In genomic region chr11:87109519-87110171, GRCm38 (mm10) we compare ENCODE assay signal across 8 mouse cellular contexts. TPM values are rescaled to one million over a fixed set of nuclear protein-coding genes. Genes with fewer than 3 reads are reported as not detected.
DNase-seq lines count a peak whose midpoint lies in the region; ATAC-seq and TF ChIP-seq lines count a peak whose summit lies in the region.

No protein-coding gene starts in this region.

- peak; percentile 33 to 36 for DNase-seq in cerebellum, postnatal 14 days
- no peak for DNase-seq in cerebellum, adult 9-10 months
- DNase-seq in CH12.LX (ENCODE audit: extremely low read depth) = peak; percentile 26
- peak; percentile 72 for DNase-seq in embryo, embryonic 10.5 days (ENCODE audit: low spot score)
- peak; percentile 40 for DNase-seq in heart, postnatal 4 days
- no peak for DNase-seq in yolk sac, embryonic 10.5 days (ENCODE audit: low spot score)

- H3K9me3 ChIP-seq in CH12.LX (replicated peaks; ENCODE audit: low read length) = no peaks in the 10 kb centered on the region
- no peaks in the 10 kb centered on the region for H3K9me3 ChIP-seq in liver, embryonic 12.5 days (replicated peaks)
- H3K9me3 ChIP-seq in neural tube, embryonic 14.5 days (ENCODE audit: control insufficient read depth, low read length) = no peaks in the 10 kb centered on the region

- peak overlapping the region; percentile 63 for H3K27ac ChIP-seq in CH12.LX (ENCODE audit: insufficient read depth, low read depth)
- H3K27ac ChIP-seq in liver, embryonic 12.5 days = peak overlapping the region; percentile 91
- peak overlapping the region; percentile 73 for H3K27ac ChIP-seq in neural tube, embryonic 14.5 days (ENCODE audit: low read depth, low read length)

- in situ Hi-C loops in CH12.LX (cut with MboI; ENCODE audit: low pct_ligation_motif_present, low pct_unique_long_range_greater_than_20kb, low sequenced_read_pairs) = no loop called here

- H3K27me3 ChIP-seq in CH12.LX (replicated peaks) = no peaks in the 10 kb centered on the region
- no peaks in the 10 kb centered on the region for H3K27me3 ChIP-seq in liver, embryonic 12.5 days (replicated peaks)
- H3K27me3 ChIP-seq in neural tube, embryonic 14.5 days (ENCODE audit: control insufficient read depth, insufficient read depth, low read length) = no peaks in the 10 kb centered on the region

- TF ChIP-seq RAD21 in CH12.LX (IDR thresholded peaks at IDR 0.05; ENCODE audit: low read depth, low read length) = no peak

- dilution Hi-C loops in CH12.LX (cut with MboI; ENCODE audit: extremely low pct_ligation_motif_present, extremely low pct_unique_long_range_greater_than_20kb, low sequenced_read_pairs) = no loop called here

- no peak for TF ChIP-seq CTCF in CH12.LX (conservative IDR thresholded peaks at IDR 0.05 in 1 of 2, IDR thresholded peaks at IDR 0.05 in 1 of 2; ENCODE audit: low read depth in 2 of 2, low read length in 2 of 2)

- H3K4me1 ChIP-seq in CH12.LX (ENCODE audit: control insufficient read depth in 1 of 2, insufficient read depth in 2 of 2) = peaks cover 0 to 36% of the 10 kb centered on the region in 2 experiments; a peak in 2 of 4 replicates
- H3K4me1 ChIP-seq in liver, embryonic 12.5 days = peaks cover 28% of the 10 kb centered on the region
- peaks cover 12% of the 10 kb centered on the region for H3K4me1 ChIP-seq in neural tube, embryonic 14.5 days (ENCODE audit: control insufficient read depth, insufficient read depth, low read length)

- no peak for TF ChIP-seq EP300 in CH12.LX (IDR thresholded peaks at IDR 0.05; ENCODE audit: low read length)

- peak overlapping the region; percentile 66 to 88 (median 78) for H3K4me3 ChIP-seq in CH12.LX (replicated peaks in 1 of 3; ENCODE audit: low read depth in 2 of 3, low read length in 2 of 3, poor library complexity in 1 of 3)
- H3K4me3 ChIP-seq in liver, embryonic 12.5 days = peak overlapping the region; percentile 91
- peak overlapping the region; percentile 76 for H3K4me3 ChIP-seq in neural tube, embryonic 14.5 days (ENCODE audit: low read depth, low read length)

- peaks cover 64% of the 10 kb centered on the region for H3K79me2 ChIP-seq in CH12.LX (replicated peaks; ENCODE audit: control insufficient read depth, extremely low read depth, insufficient read depth, poor library complexity, severe bottlenecking)

- WGBS in liver, embryonic 12.5 days (ENCODE audit: insufficient replicate concordance) = under 1% methylated on average over 42 of the region's 42 CpGs
- WGBS in neural tube, embryonic 14.5 days = under 1% methylated on average over 42 of the region's 42 CpGs

- ATAC-seq in liver, embryonic 12.5 days = no peak
- no peak for ATAC-seq in neural tube, embryonic 14.5 days (ENCODE audit: low read depth)

- no peak for TF ChIP-seq POLR2A in CH12.LX (IDR thresholded peaks at IDR 0.05; ENCODE audit: low read depth, low read length)

- H3K9ac ChIP-seq in CH12.LX (ENCODE audit: insufficient read depth, low read depth) = peak overlapping the region; percentile 87
- H3K9ac ChIP-seq in liver, embryonic 12.5 days = peak overlapping the region; percentile 96
- peak overlapping the region; percentile 78 for H3K9ac ChIP-seq in neural tube, embryonic 14.5 days (replicated peaks; ENCODE audit: low read depth, low read length)

- H3K4me2 ChIP-seq in CH12.LX (ENCODE audit: insufficient read depth, low read depth, poor library complexity, severe bottlenecking) = peak overlapping the region; percentile 100
- peak overlapping the region; percentile 72 for H3K4me2 ChIP-seq in liver, embryonic 12.5 days
- peak overlapping the region; percentile 87 for H3K4me2 ChIP-seq in neural tube, embryonic 14.5 days (ENCODE audit: low read depth, low read length)

- peaks cover 17 to 46% of the 10 kb centered on the region in 2 experiments for H3K36me3 ChIP-seq in CH12.LX (replicated peaks in 1 of 2; ENCODE audit: control insufficient read depth in 1 of 2, insufficient read depth in 1 of 2, low read length in 1 of 2)
- peaks cover 55% of the 10 kb centered on the region for H3K36me3 ChIP-seq in liver, embryonic 12.5 days
- 0 out of 2 replicates have a peak, but pooled peaks cover 4% of the 10 kb centered on the region for H3K36me3 ChIP-seq in neural tube, embryonic 14.5 days (ENCODE audit: control insufficient read depth, insufficient read depth, low read length)

TF ChIP-seq in CH12.LX, 34 proteins besides CTCF, POLR2A, EP300 and RAD21:
- TF ChIP-seq E2F4 (IDR thresholded peaks at IDR 0.05; ENCODE audit: insufficient replicate concordance, low read depth, low read length) = peak; percentile 85; the same call in 1 of the 2 replicates
- no peak for TF ChIP-seq PAX5 (IDR thresholded peaks at IDR 0.05; ENCODE audit: low read length)
- no peak for TF ChIP-seq ELF1 (IDR thresholded peaks at IDR 0.05; ENCODE audit: low read depth, low read length)
- TF ChIP-seq BHLHE40 (IDR thresholded peaks at IDR 0.05; ENCODE audit: low read depth, low read length) = peak; percentile 1; the same call in 1 of the 2 replicates
- peak; percentile 77 for TF ChIP-seq MXI1 (IDR thresholded peaks at IDR 0.05; ENCODE audit: low read depth, low read length)
- TF ChIP-seq CHD2 (IDR thresholded peaks at IDR 0.05; ENCODE audit: low read length) = no peak
- TF ChIP-seq ZMIZ1 (IDR thresholded peaks at IDR 0.05; ENCODE audit: low read depth, low read length) = no peak
- TF ChIP-seq TBP (conservative IDR thresholded peaks at IDR 0.05; ENCODE audit: low read depth, low read length) = 0 out of 2 replicates have a peak, but pooled peaks have one; percentile 18
- TF ChIP-seq NRF1 (IDR thresholded peaks at IDR 0.05; ENCODE audit: low read depth, low read length) = no peak
- TF ChIP-seq SMC3 (IDR thresholded peaks at IDR 0.05; ENCODE audit: low read depth, low read length) = no peak
- TF ChIP-seq UBTF (IDR thresholded peaks at IDR 0.05; ENCODE audit: low read depth, low read length) = peak; percentile 72
- no peak for TF ChIP-seq POLR2AphosphoS2 (IDR thresholded peaks at IDR 0.05; ENCODE audit: low read depth, low read length)
- TF ChIP-seq IRF4 (IDR thresholded peaks at IDR 0.05; ENCODE audit: low read depth, low read length) = no peak
- TF ChIP-seq NELFE (IDR thresholded peaks at IDR 0.05; ENCODE audit: low read depth, low read length) = peak; percentile 26; the same call in 1 of the 2 replicates
- TF ChIP-seq CHD1 (IDR thresholded peaks at IDR 0.05; ENCODE audit: low read depth, low read length) = no peak
- TF ChIP-seq SIN3A (IDR thresholded peaks at IDR 0.05; ENCODE audit: low read length) = 0 out of 2 replicates have a peak, but pooled peaks have one; percentile 4

RNA-seq across cellular contexts. Expression of gene Ska2, which starts 0.6 kb away (rescaled TPM):
- total RNA-seq in CH12.LX (2012; rRNA removed) (23.4 and 23.7 TPM in 2 replicates), CH12.LX (2014; rRNA removed) (57.6 and 66.7 TPM in 2 replicates)
- 39.3 and 50.7 TPM in 2 replicates for polyA plus RNA-seq in CH12.LX (2012; ENCODE audit: insufficient read length, low read depth)
- 10 to 100 TPM; 40.2 to 42.6 TPM for total RNA-seq in heart, postnatal 4 days (2021)
- polyA plus RNA-seq in liver, embryonic 12.5 days (2016; fragmentation: Nextera tagmentation; extraction: Ambion mirVana) = 32.6 and 35.9 TPM in 2 replicates
- 38.2 and 43.0 TPM in 2 replicates for polyA plus RNA-seq in neural tube, embryonic 14.5 days (2014; fragmentation: Nextera tagmentation; extraction: Ambion mirVana)

RNA-seq across cellular contexts. Expression of gene Prr11, which starts 1.1 kb away (rescaled TPM):
- 8.8 and 8.9 TPM in 2 replicates for total RNA-seq in CH12.LX (2012; rRNA removed)
- total RNA-seq in CH12.LX (2014; rRNA removed) = 12.0 and 16.6 TPM in 2 replicates
- 44.3 and 47.1 TPM in 2 replicates for polyA plus RNA-seq in CH12.LX (2012; ENCODE audit: insufficient read length, low read depth)
- 10 to 100 TPM; 10.0 TPM for total RNA-seq in heart, postnatal 4 days (2021)
- 6.4 and 7.1 TPM in 2 replicates for polyA plus RNA-seq in liver, embryonic 12.5 days (2016; fragmentation: Nextera tagmentation; extraction: Ambion mirVana)
- 2.4 and 2.5 TPM in 2 replicates for polyA plus RNA-seq in neural tube, embryonic 14.5 days (2014; fragmentation: Nextera tagmentation; extraction: Ambion mirVana)

RNA-seq across cellular contexts. Expression of gene Trim37, which starts 17.2 kb away (rescaled TPM):
- total RNA-seq in CH12.LX (2012; rRNA removed) (40.5 and 41.9 TPM in 2 replicates), CH12.LX (2014; rRNA removed) (36.2 and 43.6 TPM in 2 replicates)
- 60.6 and 71.0 TPM in 2 replicates for polyA plus RNA-seq in CH12.LX (2012; ENCODE audit: insufficient read length, low read depth)
- 10 to 100 TPM; 16.7 to 18.9 TPM for total RNA-seq in heart, postnatal 4 days (2021)
- 35.8 and 37.0 TPM in 2 replicates for polyA plus RNA-seq in liver, embryonic 12.5 days (2016; fragmentation: Nextera tagmentation; extraction: Ambion mirVana)
- polyA plus RNA-seq in neural tube, embryonic 14.5 days (2014; fragmentation: Nextera tagmentation; extraction: Ambion mirVana) = 102 and 106 TPM in 2 replicates

RNA-seq across cellular contexts. Expression of gene Smg8, which starts 23.1 kb away (rescaled TPM):
- total RNA-seq in CH12.LX (2012; rRNA removed) = 21.5 and 21.7 TPM in 2 replicates
- 24.6 and 27.9 TPM in 2 replicates for total RNA-seq in CH12.LX (2014; rRNA removed)
- 23.8 and 29.4 TPM in 2 replicates for polyA plus RNA-seq in CH12.LX (2012; ENCODE audit: insufficient read length, low read depth)
- 10 to 100 TPM; 11.2 to 11.3 TPM for total RNA-seq in heart, postnatal 4 days (2021)
- 12.9 and 14.8 TPM in 2 replicates for polyA plus RNA-seq in liver, embryonic 12.5 days (2016; fragmentation: Nextera tagmentation; extraction: Ambion mirVana)
- polyA plus RNA-seq in neural tube, embryonic 14.5 days (2014; fragmentation: Nextera tagmentation; extraction: Ambion mirVana) = 23.2 TPM in 2 replicates

RNA-seq across cellular contexts. Expression of gene Gdpd1, which starts 35.8 kb away (rescaled TPM):
- total RNA-seq in CH12.LX (2012; rRNA removed) = 2.9 and 3.9 TPM in 2 replicates
- total RNA-seq in CH12.LX (2014; rRNA removed) = 2.0 and 2.7 TPM in 2 replicates
- 2.3 TPM in 2 replicates for polyA plus RNA-seq in CH12.LX (2012; ENCODE audit: insufficient read length, low read depth)
- total RNA-seq in heart, postnatal 4 days (2021) = 10 to 100 TPM; 11.5 to 13.6 TPM
- 6.2 and 6.8 TPM in 2 replicates for polyA plus RNA-seq in liver, embryonic 12.5 days (2016; fragmentation: Nextera tagmentation; extraction: Ambion mirVana)
- 172 and 179 TPM in 2 replicates for polyA plus RNA-seq in neural tube, embryonic 14.5 days (2014; fragmentation: Nextera tagmentation; extraction: Ambion mirVana)

Comparison
In these comparisons a context has a peak if more than half of its experiments do, and no peak if none do; other contexts are left out.
1. DNase-seq: peak in cerebellum, postnatal 14 days (2 of 2), CH12.LX (single experiment), embryo, embryonic 10.5 days (single experiment) and heart, postnatal 4 days (single experiment); none in cerebellum, adult 9-10 months (single experiment) and yolk sac, embryonic 10.5 days (single experiment).
2. Peak in every context shown above with its lines, with median percentiles within 50 percentile points of each other: H3K27ac ChIP-seq, H3K4me2 ChIP-seq, H3K4me3 ChIP-seq and H3K9ac ChIP-seq.